Mouse (Mus musculus): ENCODE results near the gene Ugt1a8.
"Not testable (repeated sequence)": the region's sequence is repeated elsewhere in the genome, so short reads cannot be mapped to it uniquely, and the experiment has no call there.

- not testable (repeated sequence) for TF ChIP-seq POLR2A (IDR thresholded peaks at IDR 0.05; ENCODE audit: low read depth, low read length); CTCF (conservative IDR thresholded peaks at IDR 0.05; ENCODE audit: insufficient read depth, insufficient read length, low read depth, low read length)
Observed at GRCm38 (mm10) chr1:88129091-88129490, 41.5 kb downstream of the Ugt1a8 start.
